Mouse (Mus musculus): ENCODE results near the gene Wiz. TPM values are rescaled to one million over a fixed set of nuclear protein-coding genes. Genes with fewer than 3 reads are reported as not detected.

Wiz gene
- polyA plus RNA-seq, 1 experiment = 102 TPM

DNA sequence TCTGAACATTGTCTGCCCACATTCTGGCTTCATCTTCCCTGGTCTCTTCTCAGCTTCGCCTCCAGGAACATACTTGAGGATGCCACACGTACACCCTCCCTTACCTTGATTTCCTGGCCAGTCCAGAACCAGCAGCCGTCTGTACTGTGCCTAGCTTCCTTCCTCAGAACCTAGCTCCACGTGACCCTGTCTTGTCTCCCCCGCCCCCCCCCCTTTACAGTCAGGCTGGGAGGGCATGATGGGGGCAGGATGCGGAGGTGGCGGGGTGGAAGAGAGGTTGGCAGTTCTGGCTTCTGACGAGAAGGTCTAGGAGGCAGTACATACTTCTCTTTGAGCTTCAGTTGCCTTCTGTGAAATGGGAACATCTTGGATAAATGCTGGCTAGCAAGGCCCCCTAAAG lies 14.2 kb upstream of the Wiz start, which contains the start of gene Rasal3:
Gene Rasal3, minus strand, starts transcription at position 167 of the 400 bp plus-strand sequence.
- TF ChIP-seq CTCF (IDR thresholded peaks at IDR 0.05; ENCODE audit: borderline replicate concordance, extremely low read depth, insufficient read depth, insufficient read length) (no peak), POLR2A (IDR thresholded peaks at IDR 0.05; ENCODE audit: borderline replicate concordance, extremely low read depth, insufficient read depth, insufficient read length, poor library complexity, severe bottlenecking) (no peak)
- DNase-seq (ENCODE audit: low read depth) = no peak

DNA sequence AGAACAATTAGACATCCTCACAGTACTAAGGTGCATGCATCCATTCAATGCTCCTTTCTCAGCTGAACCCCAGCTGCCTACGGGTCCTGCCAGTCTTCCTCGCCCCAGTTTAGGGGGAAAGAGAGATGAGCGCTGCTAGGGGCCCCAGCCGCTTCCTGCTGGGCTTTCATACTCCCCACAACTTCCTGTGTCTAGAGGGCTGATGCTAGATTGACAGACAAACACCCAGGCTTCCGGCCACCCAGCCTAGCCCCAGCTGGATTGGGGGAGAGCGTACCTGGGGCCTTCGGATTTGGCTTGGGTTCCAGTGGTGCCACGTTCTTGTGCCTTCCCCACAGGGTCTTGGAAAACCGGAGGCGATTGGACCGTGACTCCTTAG lies 13.5 kb upstream of the Wiz start:
- TF ChIP-seq POLR2A (IDR thresholded peaks at IDR 0.05; ENCODE audit: borderline replicate concordance, extremely low read depth, insufficient read depth, insufficient read length, poor library complexity, severe bottlenecking) (no peak), CTCF (IDR thresholded peaks at IDR 0.05; ENCODE audit: borderline replicate concordance, extremely low read depth, insufficient read depth, insufficient read length) (no peak)
- no peak for DNase-seq (ENCODE audit: low read depth)

DNA sequence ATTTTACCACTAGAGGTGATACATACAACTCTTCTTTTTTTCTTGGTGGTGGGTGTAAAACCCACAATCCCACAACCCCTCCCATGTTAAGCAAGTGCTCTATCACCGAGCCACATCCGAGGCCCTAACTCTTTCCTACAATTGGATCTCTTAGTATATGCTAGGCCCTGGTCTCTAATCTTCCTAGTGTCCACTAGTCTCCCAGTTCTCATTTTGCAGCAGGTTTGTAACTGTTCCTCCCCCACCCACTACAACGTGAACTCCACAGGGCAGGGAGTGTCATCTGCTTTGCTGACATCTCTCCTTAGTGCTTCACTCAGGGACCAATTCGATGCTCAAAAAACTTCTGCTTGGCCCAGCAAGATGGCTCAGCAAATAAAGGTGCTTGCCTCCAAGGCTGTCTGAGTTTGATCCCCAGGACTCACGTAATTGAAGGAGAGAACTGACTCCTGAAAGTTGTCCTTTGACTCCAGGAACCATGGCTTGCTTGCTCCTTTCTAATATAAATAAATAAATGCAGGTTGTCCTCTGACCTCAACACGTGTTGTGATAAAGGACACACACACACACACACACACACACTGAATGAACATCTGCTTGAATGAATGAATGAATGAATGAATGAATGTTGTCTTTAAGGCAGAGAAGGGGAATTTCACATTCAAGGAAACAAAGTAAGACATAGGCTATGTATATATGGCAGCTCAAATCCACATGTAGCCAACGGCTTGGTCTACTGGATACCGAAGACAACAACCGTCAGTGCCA lies 13.0 kb upstream of the Wiz start:
- no peak for TF ChIP-seq CTCF (IDR thresholded peaks at IDR 0.05; ENCODE audit: borderline replicate concordance, extremely low read depth, insufficient read depth, insufficient read length)
- no peak for DNase-seq (ENCODE audit: low read depth)

DNA sequence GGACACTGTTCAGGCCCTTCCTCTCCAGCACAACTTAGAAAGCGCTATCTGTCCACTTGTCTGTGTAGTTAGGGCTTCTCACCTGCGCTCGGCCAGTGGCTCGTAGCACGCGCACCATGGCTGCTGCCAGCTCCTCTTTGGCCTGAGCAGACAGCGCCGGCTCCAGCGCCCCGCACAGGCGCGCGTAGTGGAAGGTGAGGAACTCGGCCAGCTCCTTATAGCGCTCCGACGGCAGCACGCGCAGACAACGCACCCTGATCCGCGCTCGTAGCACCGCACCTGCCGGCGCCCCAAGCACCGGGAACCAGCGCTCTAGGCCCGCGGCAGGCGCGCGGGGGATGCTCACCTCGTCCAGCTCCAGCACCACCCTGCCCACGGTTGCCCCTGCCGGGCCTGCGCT lies 7.0 kb upstream of the Wiz start:
- TF ChIP-seq CTCF (IDR thresholded peaks at IDR 0.05; ENCODE audit: borderline replicate concordance, extremely low read depth, insufficient read depth, insufficient read length) = no peak
- TF ChIP-seq POLR2A (IDR thresholded peaks at IDR 0.05; ENCODE audit: borderline replicate concordance, extremely low read depth, insufficient read depth, insufficient read length, poor library complexity, severe bottlenecking) = no peak
- no peak for DNase-seq (ENCODE audit: low read depth)

DNA sequence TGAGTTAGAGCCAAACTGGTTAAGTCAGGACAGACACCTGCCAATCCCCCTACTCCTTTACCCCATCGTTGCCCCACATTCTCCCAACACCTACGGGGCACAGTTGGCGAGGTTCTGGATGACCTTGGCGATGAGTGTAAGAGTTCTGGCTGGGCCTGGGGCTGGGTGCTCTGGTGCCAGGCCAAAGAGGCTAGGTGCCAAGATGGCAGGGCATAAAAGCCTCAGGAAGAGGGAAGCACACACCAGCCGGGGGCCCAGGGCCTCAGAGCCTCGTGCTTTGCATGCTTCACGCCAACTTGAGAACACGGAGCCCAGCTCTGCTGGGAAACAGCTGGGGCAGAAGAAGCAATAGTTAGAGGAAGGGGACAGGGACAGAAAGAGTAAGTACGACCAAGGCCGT lies 4.7 kb upstream of the Wiz start:
- TF ChIP-seq CTCF (IDR thresholded peaks at IDR 0.05; ENCODE audit: borderline replicate concordance, extremely low read depth, insufficient read depth, insufficient read length) (no peak), POLR2A (IDR thresholded peaks at IDR 0.05; ENCODE audit: borderline replicate concordance, extremely low read depth, insufficient read depth, insufficient read length, poor library complexity, severe bottlenecking) (no peak)
- DNase-seq (ENCODE audit: low read depth) = no peak

DNA sequence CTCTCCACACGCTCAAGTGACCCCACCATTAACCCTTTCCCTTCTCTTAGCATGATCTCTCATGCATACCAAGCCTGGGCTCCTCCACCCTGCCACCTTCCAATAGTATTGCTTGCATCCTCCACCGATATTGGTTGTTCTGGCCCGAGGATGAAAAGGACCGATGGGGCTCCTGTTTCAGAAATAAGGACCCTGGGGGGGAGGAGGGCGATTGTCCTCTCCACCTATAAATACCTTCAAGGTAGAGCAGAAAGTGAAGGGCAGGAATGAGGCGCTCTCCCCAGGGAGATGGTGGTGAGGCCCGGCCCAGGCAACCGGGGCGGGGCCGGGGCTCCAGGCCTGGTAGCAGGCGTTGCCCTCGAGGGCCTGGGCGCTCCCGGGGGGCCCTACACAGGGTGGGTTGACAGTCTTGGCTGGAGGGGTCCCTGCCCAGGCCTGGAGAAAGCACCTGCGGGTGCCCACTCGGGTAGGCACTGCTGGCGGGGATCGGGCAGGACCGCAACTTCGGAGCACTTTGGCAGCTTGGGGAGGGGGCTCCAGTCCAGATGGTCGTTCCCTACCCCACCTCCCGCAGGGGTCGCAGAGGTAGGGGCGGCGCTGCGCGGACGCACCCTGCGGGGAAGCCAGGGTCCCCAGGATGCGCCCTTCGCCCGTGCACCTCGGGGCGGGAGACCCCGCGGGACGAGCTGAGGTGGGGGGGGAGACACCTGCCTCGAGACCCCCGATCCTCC lies 704 bp downstream of the Wiz start:
- peak; percentile 30 for DNase-seq (ENCODE audit: low read depth)
- TF ChIP-seq POLR2A (IDR thresholded peaks at IDR 0.05; ENCODE audit: borderline replicate concordance, extremely low read depth, insufficient read depth, insufficient read length, poor library complexity, severe bottlenecking) (no peak), CTCF (IDR thresholded peaks at IDR 0.05; ENCODE audit: borderline replicate concordance, extremely low read depth, insufficient read depth, insufficient read length) (no peak)

DNA sequence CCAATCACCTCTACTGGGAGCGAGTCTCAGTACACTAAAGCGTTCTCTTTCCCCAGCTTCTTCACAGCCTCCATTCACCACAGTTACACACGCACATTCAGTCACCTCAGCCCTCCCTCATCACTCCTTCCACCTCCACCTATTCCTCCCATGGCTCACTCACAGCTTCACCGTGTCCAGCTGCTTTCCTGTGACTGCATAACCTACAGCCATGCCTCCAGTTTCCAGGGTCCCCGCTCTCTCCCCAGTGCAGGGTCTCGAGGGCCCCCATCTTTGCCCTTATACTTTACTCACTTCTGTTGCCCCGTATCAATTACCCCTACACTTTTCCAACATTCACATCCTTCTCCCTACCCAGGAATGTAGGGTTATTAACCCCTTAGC lies 1.3 kb downstream of the Wiz start:
- no peak for DNase-seq (ENCODE audit: low read depth)
- no peak for TF ChIP-seq POLR2A (IDR thresholded peaks at IDR 0.05; ENCODE audit: borderline replicate concordance, extremely low read depth, insufficient read depth, insufficient read length, poor library complexity, severe bottlenecking)
- no peak for TF ChIP-seq CTCF (IDR thresholded peaks at IDR 0.05; ENCODE audit: borderline replicate concordance, extremely low read depth, insufficient read depth, insufficient read length)

DNA sequence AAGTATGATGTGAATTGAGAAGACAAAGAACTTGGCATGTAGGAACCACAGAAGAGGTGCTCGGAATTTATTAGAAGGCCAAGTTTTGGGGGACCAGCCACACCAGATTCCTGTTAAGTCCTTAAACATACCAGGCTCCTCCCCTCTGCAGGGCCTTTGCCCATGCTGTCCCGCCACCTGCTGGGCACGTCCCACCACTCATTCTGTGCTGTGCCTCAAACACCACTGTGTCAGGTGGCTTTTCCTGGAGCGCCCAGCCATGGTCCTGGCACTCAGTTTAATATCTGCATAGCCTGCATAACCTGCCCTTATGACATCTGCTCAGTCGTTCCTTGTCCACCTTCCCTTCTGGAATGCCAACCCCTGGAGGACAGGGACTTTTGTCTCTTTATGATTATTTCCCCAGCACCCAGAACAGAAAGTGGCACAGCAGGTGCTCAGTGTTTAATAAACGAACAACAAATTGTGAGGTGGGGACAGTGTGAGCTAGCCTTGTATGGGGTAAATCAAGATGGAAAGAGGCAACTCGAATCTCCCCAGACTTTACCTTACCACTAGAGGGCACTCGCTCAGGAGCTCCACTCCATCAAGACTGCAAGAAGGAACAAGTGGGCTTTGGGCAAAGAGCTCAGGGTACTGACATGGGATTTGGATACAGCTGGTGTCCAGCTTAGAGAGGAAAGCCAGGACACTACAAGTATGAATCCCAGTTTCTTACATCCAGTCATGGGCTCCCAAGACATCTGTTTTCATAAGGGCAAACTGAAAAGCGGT lies 2.4 kb downstream of the Wiz start:
- peak; percentile 25 for DNase-seq (ENCODE audit: low read depth)
- TF ChIP-seq POLR2A (IDR thresholded peaks at IDR 0.05; ENCODE audit: borderline replicate concordance, extremely low read depth, insufficient read depth, insufficient read length, poor library complexity, severe bottlenecking) (no peak), CTCF (IDR thresholded peaks at IDR 0.05; ENCODE audit: borderline replicate concordance, extremely low read depth, insufficient read depth, insufficient read length) (peak; percentile 59; the same call in 1 of the 2 replicates)

DNA sequence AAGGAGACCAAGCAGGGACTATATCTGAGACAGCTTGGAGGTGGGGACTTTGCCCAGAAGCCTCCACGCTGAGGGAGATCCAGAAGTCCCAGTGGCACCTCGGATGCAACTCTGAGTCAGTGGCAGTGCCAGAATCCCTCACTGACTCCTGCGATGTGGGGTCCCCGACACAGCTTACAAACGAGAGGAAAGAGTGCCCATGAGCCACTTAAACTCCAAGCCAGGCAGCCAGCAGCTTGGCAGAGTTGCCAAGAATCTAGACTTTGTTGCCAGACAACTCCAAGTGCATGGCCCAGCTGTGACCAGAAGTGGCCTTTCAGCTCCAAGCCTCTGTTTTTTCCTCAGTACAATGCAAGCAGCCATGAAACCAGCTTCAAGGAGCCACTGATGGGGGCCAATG lies 5.6 kb downstream of the Wiz start:
- DNase-seq (ENCODE audit: low read depth) = no peak
- TF ChIP-seq CTCF (IDR thresholded peaks at IDR 0.05; ENCODE audit: borderline replicate concordance, extremely low read depth, insufficient read depth, insufficient read length) = no peak
- no peak for TF ChIP-seq POLR2A (IDR thresholded peaks at IDR 0.05; ENCODE audit: borderline replicate concordance, extremely low read depth, insufficient read depth, insufficient read length, poor library complexity, severe bottlenecking)

DNA sequence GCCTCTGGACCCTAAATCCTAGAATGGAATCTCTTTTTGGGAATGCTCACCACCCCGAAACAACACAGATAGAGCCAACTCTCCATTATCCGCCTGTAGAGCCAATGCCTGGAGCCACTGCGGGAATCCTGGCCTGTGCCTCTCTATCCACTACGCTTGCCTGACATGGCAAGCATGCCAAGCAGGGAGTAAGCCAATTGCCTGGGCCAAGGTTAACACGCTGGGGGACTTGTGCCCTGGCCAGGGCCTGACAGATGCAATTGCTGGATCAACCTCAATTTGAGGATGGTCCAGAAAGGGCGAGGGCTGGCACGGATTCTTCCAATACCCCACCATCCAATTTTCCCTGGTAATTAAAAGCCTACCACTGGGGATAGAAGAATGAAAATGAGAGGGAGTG lies 6.7 kb downstream of the Wiz start:
- TF ChIP-seq CTCF (IDR thresholded peaks at IDR 0.05; ENCODE audit: borderline replicate concordance, extremely low read depth, insufficient read depth, insufficient read length) (no peak), POLR2A (IDR thresholded peaks at IDR 0.05; ENCODE audit: borderline replicate concordance, extremely low read depth, insufficient read depth, insufficient read length, poor library complexity, severe bottlenecking) (no peak)
- DNase-seq (ENCODE audit: low read depth) = peak; percentile 69

DNA sequence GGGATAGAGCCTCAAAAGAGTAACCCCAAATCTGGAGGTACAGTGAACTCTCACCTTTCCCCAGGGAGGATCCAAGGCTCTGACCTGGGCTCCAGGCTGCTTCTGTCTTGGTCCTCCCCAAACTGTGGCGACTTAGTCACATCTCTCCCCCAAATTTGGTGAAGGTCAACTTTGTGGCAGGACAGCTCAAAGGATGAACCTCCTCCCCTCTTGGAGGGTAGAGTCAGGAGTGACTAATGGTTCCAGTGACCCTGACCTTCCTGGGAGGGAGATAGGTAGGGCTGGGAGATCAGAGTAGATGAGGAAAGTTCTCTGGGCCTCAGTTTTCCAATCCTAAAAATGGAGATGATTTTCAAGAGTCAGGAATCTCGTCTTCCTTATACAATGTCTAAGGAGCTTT lies 10.5 kb downstream of the Wiz start:
- DNase-seq (ENCODE audit: low read depth) = no peak
- no peak for TF ChIP-seq POLR2A (IDR thresholded peaks at IDR 0.05; ENCODE audit: borderline replicate concordance, extremely low read depth, insufficient read depth, insufficient read length, poor library complexity, severe bottlenecking)
- no peak for TF ChIP-seq CTCF (IDR thresholded peaks at IDR 0.05; ENCODE audit: borderline replicate concordance, extremely low read depth, insufficient read depth, insufficient read length)
